Mouse (Mus musculus) naive thymus-derived CD4-positive, alpha-beta T cell, adult 2 months (primary cell): ENCODE data around the gene Tsc22d4.

ENCODE experiments used
- DNase-seq: peaks from one replicate; pipeline ENCODE4 v3.0.0-alpha.2; 2011; ENCODE audit warnings: low read depth

The Tsc22d4 gene

GRCm38 (mm10) chr5:137788946-137789531, 43.5 kb downstream of the Tsc22d4 start:
- no peak for DNase-seq

- no peak for DNase-seq
These were observed 46.0 kb downstream of the Tsc22d4 start for GRCm38 (mm10) chr5:137791553-137791952.

- no peak for DNase-seq
These were observed 51.1 kb downstream of the Tsc22d4 start for GRCm38 (mm10) chr5:137796606-137797005.

GRCm38 (mm10) chr5:137800917-137801316, 55.4 kb downstream of the Tsc22d4 start:
- DNase-seq: no peak

GRCm38 (mm10) chr5:137806158-137806557, 60.6 kb downstream of the Tsc22d4 start:
- DNase-seq: no peak

GRCm38 (mm10) chr5:137808316-137808715, 62.8 kb downstream of the Tsc22d4 start:
- DNase-seq: no peak

- DNase-seq: no peak
These were observed 72.1 kb downstream of the Tsc22d4 start for GRCm38 (mm10) chr5:137817466-137818222.
